Mouse (Mus musculus) brain, embryonic 14.5 days (tissue): Measurements from ENCODE around the gene Zfp354a.
A peak's percentile ranks its signal among the peaks of the same experiment; 100 is the strongest.

ENCODE experiments used
- CTCF ChIP-seq: fragments of 200-500 bp; IDR thresholded peaks from 2 replicates; pipeline ENCODE4 v1.5.1; 2012; ENCODE audit warnings: inconsistent platforms, mild to moderate bottlenecking, moderate library complexity, borderline replicate concordance; ENCODE audit not compliant: insufficient read depth, insufficient read length; ENCODE audit errors: extremely low read depth
- POLR2A ChIP-seq: fragments of 200-500 bp; IDR thresholded peaks from 2 replicates; pipeline ENCODE4 v1.6.1; 2012; ENCODE audit warnings: mild to moderate bottlenecking, inconsistent platforms, borderline replicate concordance; ENCODE audit not compliant: poor library complexity, insufficient read depth, insufficient read length, severe bottlenecking; ENCODE audit errors: extremely low read depth

GRCm38 (mm10) chr11:51032851-51033250 is 26.2 kb upstream of the Zfp354a start:
- TF ChIP-seq POLR2A (no peak), CTCF (peak; percentile 75; the same call in 1 of the 2 replicates)
